Mouse (Mus musculus): Measurements from ENCODE around the gene Ndc80. TPM values are rescaled to one million over a fixed set of nuclear protein-coding genes. Genes with fewer than 3 reads are reported as not detected.

The Ndc80 gene
- total and polyA plus RNA-seq, 3 experiments = 24.4 to 44.5 (median 41.8) TPM

DNA sequence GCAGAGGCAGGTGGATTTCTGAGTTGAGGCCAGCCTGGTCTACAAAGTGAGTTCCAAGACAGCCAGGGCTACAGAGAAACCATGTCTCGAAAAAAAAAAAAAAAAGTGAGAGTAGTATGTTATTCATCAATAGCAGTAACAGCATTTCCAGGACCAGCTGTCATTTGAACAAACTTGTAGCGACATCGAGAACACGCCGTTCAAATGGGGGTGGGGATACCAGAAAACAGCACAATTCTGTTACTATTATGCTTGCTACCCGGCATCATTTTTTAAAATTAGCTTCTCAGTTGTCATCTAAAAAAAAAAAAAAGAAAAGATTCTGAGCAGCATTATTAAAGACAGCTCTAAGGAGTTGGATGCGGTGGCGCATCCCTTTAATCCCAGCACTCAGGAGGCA lies 49.2 kb downstream of the Ndc80 start:
- Histone ChIP-seq H3K4me1 (ENCODE audit: control insufficient read depth in 1 of 2, insufficient read depth in 2 of 2) (peaks cover 12 to 40% of the 10 kb centered on the region in 2 experiments), H3K27ac (ENCODE audit: insufficient read depth, low read depth) (no peak overlapping the region), H3K9me3 (replicated peaks; ENCODE audit: low read length) (no peaks in the 10 kb centered on the region), H3K9ac (ENCODE audit: insufficient read depth, low read depth) (no peak overlapping the region), H3K4me3 (replicated peaks in 1 of 3; ENCODE audit: low read depth in 2 of 3, low read length in 2 of 3, poor library complexity in 1 of 3) (no peak overlapping the region), H3K27me3 (replicated peaks) (peaks cover 2% of the 10 kb centered on the region), H3K36me3 (replicated peaks in 1 of 2; ENCODE audit: control insufficient read depth in 1 of 2, insufficient read depth in 1 of 2, low read length in 1 of 2) (peaks cover 0 to 1% of the 10 kb centered on the region in 2 experiments), H3K79me2 (replicated peaks; ENCODE audit: control insufficient read depth, extremely low read depth, insufficient read depth, poor library complexity, severe bottlenecking) (peaks cover 24% of the 10 kb centered on the region), H3K4me2 (ENCODE audit: insufficient read depth, low read depth, poor library complexity, severe bottlenecking) (no peak overlapping the region)
- dilution Hi-C loops (cut with MboI; ENCODE audit: extremely low pct_ligation_motif_present, extremely low pct_unique_long_range_greater_than_20kb, low sequenced_read_pairs) (no loop called here), in situ Hi-C loops (cut with MboI; ENCODE audit: low pct_ligation_motif_present, low pct_unique_long_range_greater_than_20kb, low sequenced_read_pairs) (no loop called here)
- DNase-seq (ENCODE audit: extremely low read depth) = no peak
- TF ChIP-seq JUN (IDR thresholded peaks at IDR 0.05; ENCODE audit: insufficient read depth, low read depth, low read length) = no peak
- TF ChIP-seq ZC3H11A (IDR thresholded peaks at IDR 0.05; ENCODE audit: low read depth, low read length) = no peak
- no peak for TF ChIP-seq E2F4 (IDR thresholded peaks at IDR 0.05; ENCODE audit: insufficient replicate concordance, low read depth, low read length)
- TF ChIP-seq USF2 (conservative IDR thresholded peaks at IDR 0.05; ENCODE audit: low read depth, low read length) = no peak

DNA sequence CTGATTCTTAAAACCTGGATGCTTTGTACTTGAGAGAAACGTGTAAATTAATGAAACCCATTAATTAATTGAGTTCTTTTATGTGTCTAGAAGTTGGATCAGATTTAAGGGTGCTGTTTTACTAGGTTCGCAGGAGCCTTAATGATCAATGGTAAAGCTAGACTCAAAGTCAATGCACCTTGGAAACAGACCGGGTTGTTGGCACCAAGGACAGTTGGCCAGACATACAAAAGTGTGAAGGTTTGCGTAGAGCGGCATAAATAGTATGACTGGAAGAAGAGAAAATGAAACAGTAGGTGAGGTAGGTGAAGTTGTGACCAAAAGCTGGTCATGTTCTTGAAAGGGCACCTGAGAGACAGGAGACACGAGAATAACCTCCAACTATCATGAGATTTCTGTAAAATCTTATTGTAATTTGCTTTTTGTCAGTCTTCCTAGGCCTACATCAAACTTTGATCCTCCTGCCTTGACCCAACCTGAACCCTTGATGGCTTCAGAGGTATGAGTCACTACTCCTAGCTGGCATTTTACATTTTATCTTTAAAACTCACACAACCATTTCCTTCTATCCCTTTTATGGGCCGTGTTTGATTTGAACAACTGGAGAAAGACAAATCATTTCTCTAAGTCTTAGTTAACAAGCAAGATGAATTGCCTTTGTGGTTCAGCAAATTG lies 50.2 kb downstream of the Ndc80 start:
- Histone ChIP-seq H3K27me3 (replicated peaks) (peaks cover 2% of the 10 kb centered on the region), H3K9me3 (replicated peaks; ENCODE audit: low read length) (no peaks in the 10 kb centered on the region), H3K4me1 (ENCODE audit: control insufficient read depth in 1 of 2, insufficient read depth in 2 of 2) (peaks cover 13 to 46% of the 10 kb centered on the region in 2 experiments), H3K9ac (ENCODE audit: insufficient read depth, low read depth) (no peak overlapping the region), H3K36me3 (replicated peaks in 1 of 2; ENCODE audit: control insufficient read depth in 1 of 2, insufficient read depth in 1 of 2, low read length in 1 of 2) (peaks cover 0 to 2% of the 10 kb centered on the region in 2 experiments), H3K4me3 (replicated peaks in 1 of 3; ENCODE audit: low read depth in 2 of 3, low read length in 2 of 3, poor library complexity in 1 of 3) (no peak overlapping the region), H3K4me2 (ENCODE audit: insufficient read depth, low read depth, poor library complexity, severe bottlenecking) (no peak overlapping the region; the same call in 1 of the 2 replicates), H3K79me2 (replicated peaks; ENCODE audit: control insufficient read depth, extremely low read depth, insufficient read depth, poor library complexity, severe bottlenecking) (peaks cover 34% of the 10 kb centered on the region), H3K27ac (ENCODE audit: insufficient read depth, low read depth) (no peak overlapping the region)
- in situ Hi-C loops (cut with MboI; ENCODE audit: low pct_ligation_motif_present, low pct_unique_long_range_greater_than_20kb, low sequenced_read_pairs) (no loop called here), dilution Hi-C loops (cut with MboI; ENCODE audit: extremely low pct_ligation_motif_present, extremely low pct_unique_long_range_greater_than_20kb, low sequenced_read_pairs) (no loop called here)
- DNase-seq (ENCODE audit: extremely low read depth) = no peak
- TF ChIP-seq POLR2A (IDR thresholded peaks at IDR 0.05; ENCODE audit: low read depth, low read length) (no peak), NELFE (IDR thresholded peaks at IDR 0.05; ENCODE audit: low read depth, low read length) (no peak), CHD1 (IDR thresholded peaks at IDR 0.05; ENCODE audit: low read depth, low read length) (no peak), EP300 (IDR thresholded peaks at IDR 0.05; ENCODE audit: low read length) (no peak), BHLHE40 (IDR thresholded peaks at IDR 0.05; ENCODE audit: low read depth, low read length) (no peak), IRF4 (IDR thresholded peaks at IDR 0.05; ENCODE audit: low read depth, low read length) (no peak), USF1 (IDR thresholded peaks at IDR 0.05; ENCODE audit: low read depth, low read length) (no peak), NRF1 (IDR thresholded peaks at IDR 0.05; ENCODE audit: low read depth, low read length) (no peak), MAZ (IDR thresholded peaks at IDR 0.05; ENCODE audit: low read depth, low read length) (no peak), MEF2A (IDR thresholded peaks at IDR 0.05; ENCODE audit: borderline replicate concordance, low read depth, low read length) (no peak), ZKSCAN1 (IDR thresholded peaks at IDR 0.05; ENCODE audit: borderline replicate concordance, low read depth, low read length) (no peak), RCOR1 (conservative IDR thresholded peaks at IDR 0.05; ENCODE audit: low read depth, low read length) (no peak), ETS1 (conservative IDR thresholded peaks at IDR 0.05; ENCODE audit: low read depth, low read length) (no peak), ZNF384 (IDR thresholded peaks at IDR 0.05; ENCODE audit: low read depth, low read length) (no peak), HCFC1 (IDR thresholded peaks at IDR 0.05; ENCODE audit: low read depth, low read length) (no peak), JUN (IDR thresholded peaks at IDR 0.05; ENCODE audit: insufficient read depth, low read depth, low read length) (no peak), CHD2 (IDR thresholded peaks at IDR 0.05; ENCODE audit: low read length) (no peak), PAX5 (IDR thresholded peaks at IDR 0.05; ENCODE audit: low read length) (no peak), TCF12 (IDR thresholded peaks at IDR 0.05; ENCODE audit: low read depth, low read length) (no peak)
